Mouse (Mus musculus): ENCODE results near the gene Esrrb. TPM values are rescaled to one million over a fixed set of nuclear protein-coding genes. Genes with fewer than 3 reads are reported as not detected.

Gene Esrrb
- polyA plus RNA-seq, 1 experiment from 2014 or later: 0.53 TPM

DNA sequence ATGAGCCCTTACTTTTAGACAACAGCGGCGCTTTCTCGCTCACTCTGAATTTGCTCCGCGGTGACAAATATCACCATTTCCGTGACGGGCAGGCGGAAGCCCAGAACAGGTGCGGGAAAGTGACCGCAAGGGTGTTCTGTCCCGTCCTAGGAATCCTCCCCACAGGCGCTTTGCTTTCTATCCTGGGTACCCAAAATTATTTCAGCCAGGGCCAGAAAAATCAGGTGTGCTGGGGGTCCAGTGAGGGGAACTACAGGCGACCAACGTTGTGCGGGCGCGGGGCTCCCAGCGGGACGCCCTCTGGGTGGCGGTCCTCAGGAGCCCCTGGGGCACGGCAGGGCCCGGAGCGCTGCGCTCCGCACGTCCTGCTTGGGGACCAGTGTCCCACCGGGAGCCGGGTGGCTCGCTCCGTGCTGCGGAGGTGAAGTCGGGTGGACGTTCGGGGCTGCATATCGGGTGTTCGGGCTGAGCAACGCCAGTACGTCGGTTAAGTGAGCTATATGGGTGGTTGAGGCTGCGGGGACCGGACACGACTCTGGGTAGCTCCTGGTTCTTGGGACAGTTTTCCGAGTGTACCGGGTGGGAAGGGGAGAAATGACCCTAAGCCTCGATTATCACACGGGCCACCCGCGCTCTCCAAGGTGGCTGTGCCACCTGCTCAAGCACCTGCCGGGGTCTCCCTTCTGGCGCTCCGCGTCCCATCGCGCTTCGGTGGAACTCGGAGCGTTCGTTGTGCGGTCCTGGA, 61.4 kb downstream of the Esrrb start:
- Histone ChIP-seq H3K9me3 (replicated peaks) (no peaks in the 10 kb centered on the region), H3K9ac (no peak overlapping the region), H3K27ac (no peak overlapping the region), H3K4me1 (peaks cover 27% of the 10 kb centered on the region), H3K4me2 (peak overlapping the region; percentile 94), H3K36me3 (no peaks in the 10 kb centered on the region), H3K4me3 (replicated peaks) (peak overlapping the region; percentile 58), H3K27me3 (peaks cover 98% of the 10 kb centered on the region)
- 1% methylated on average over 59 of the region's 59 CpGs for WGBS
- no peak for ATAC-seq (replicated peaks; ENCODE audit: low FRiP score)

DNA sequence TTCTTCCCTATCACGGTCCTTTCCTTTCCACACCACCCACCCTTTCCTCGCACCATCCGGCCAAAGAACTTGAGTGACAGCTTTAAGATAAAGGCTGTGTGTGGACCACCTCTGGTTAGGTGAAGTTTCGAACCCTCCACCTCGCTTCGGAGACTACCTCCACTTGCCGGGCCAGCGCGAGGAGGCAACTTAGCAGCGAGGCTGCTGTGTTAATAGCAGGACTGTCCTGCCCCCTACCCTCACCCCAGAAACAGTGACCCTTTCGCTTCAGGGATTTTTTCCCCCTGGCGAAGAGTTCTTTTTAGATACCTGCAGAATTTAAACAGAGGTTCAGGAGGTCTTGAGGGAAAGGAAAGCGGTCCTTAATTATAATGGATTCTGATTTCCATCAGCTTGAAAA, 62.2 kb downstream of the Esrrb start:
- no peaks in the 10 kb centered on the region for H3K36me3 ChIP-seq
- peak overlapping the region; percentile 94; the same call in 1 of the 2 replicates for H3K4me2 ChIP-seq
- H3K9me3 ChIP-seq (replicated peaks): no peaks in the 10 kb centered on the region
- no peak overlapping the region for H3K27ac ChIP-seq
- WGBS: 5% methylated on average over 13 of the region's 13 CpGs
- no peak overlapping the region for H3K9ac ChIP-seq
- ATAC-seq (replicated peaks; ENCODE audit: low FRiP score): no peak
- H3K4me3 ChIP-seq (replicated peaks): peak overlapping the region; percentile 58; the same call in 1 of the 2 replicates
- H3K4me1 ChIP-seq: peaks cover 28% of the 10 kb centered on the region
- H3K27me3 ChIP-seq: peaks cover 92% of the 10 kb centered on the region

DNA sequence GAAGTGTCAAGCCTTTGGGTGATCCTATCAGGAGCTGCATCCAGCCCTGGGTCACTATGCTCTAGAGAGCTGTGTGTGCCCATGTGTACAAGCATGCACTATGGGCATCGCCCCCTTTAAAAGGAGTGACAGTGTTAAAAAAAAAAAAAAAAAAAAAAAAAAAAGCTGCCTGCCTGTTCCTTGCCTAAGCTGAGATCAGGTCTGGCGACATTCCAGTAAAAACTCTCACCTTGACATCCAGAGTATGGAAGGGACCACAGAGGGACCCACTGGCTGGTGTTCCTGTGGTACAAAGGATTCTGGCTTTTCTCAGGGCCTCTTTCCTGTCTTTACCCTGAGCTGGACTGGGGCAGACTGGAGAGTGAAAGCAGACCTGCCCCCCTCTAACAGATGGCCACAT, 66.7 kb downstream of the Esrrb start:
- H3K9me3 ChIP-seq (replicated peaks): no peaks in the 10 kb centered on the region
- no peak for ATAC-seq (replicated peaks; ENCODE audit: low FRiP score)
- H3K36me3 ChIP-seq: no peaks in the 10 kb centered on the region
- WGBS: 56% methylated on average over 2 of the region's 2 CpGs
- no peak overlapping the region for H3K4me3 ChIP-seq (replicated peaks)
- peaks cover 12% of the 10 kb centered on the region for H3K4me1 ChIP-seq
- H3K4me2 ChIP-seq: no peak overlapping the region
- H3K9ac ChIP-seq: no peak overlapping the region
- peaks cover 65% of the 10 kb centered on the region for H3K27me3 ChIP-seq
- no peak overlapping the region for H3K27ac ChIP-seq

DNA sequence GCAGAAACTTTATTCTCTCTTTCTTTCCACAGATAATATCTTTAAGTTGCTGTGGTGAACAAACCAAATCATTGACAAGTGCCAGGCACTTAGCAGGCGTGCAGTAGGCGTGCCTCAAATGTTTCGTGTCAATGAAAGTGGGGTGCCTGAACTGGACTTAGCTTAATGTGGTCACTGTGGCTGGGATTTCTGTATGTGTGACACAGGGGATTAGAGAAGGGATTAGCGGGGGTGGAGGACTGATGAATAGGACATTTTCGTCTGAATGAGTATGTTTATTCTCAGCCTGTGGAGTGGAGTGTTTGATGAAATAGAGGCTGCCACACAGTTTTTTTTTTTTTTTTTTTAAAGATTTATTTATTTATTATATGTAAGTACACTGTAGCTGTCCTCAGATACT, 70.8 kb downstream of the Esrrb start:
- H3K9ac ChIP-seq: no peak overlapping the region
- no peak overlapping the region for H3K4me2 ChIP-seq
- no peaks in the 10 kb centered on the region for H3K9me3 ChIP-seq (replicated peaks)
- H3K27me3 ChIP-seq: peaks cover 33% of the 10 kb centered on the region
- 89% methylated on average over 5 of the region's 5 CpGs for WGBS
- no peak overlapping the region for H3K27ac ChIP-seq
- H3K4me1 ChIP-seq: peaks cover 17% of the 10 kb centered on the region
- no peak overlapping the region for H3K4me3 ChIP-seq (replicated peaks)
- ATAC-seq (replicated peaks; ENCODE audit: low FRiP score): no peak
- H3K36me3 ChIP-seq: no peaks in the 10 kb centered on the region

DNA sequence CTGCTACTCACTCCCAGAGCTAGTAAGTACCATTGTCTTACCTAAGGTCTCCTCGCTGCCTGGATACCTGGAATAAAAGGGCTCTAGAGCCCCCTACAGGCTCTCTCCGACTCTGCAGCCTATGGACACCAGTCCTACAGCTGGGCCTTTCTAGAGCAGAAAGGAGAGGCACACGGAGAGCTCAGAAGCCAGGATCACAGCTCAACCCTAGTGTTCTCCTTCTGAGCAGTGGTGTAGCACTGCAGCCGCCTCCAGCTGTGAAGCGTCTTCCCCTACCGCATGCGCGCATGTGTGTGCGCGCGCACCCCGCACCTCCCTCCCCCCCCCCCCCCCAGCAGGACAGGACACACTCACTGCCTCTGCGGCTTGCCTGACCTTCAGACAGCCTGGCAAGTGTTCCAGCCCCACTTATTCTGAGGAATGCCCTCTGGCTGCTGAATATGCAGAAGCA, 72.5 kb downstream of the Esrrb start:
- 0% methylated on average over 13 of the region's 13 CpGs for WGBS
- peaks cover 27% of the 10 kb centered on the region for H3K27me3 ChIP-seq
- H3K9ac ChIP-seq: no peak overlapping the region
- peaks cover 13% of the 10 kb centered on the region for H3K4me1 ChIP-seq
- peak overlapping the region; percentile 53 for H3K4me2 ChIP-seq
- H3K27ac ChIP-seq: no peak overlapping the region
- peak; percentile 86 for ATAC-seq (replicated peaks; ENCODE audit: low FRiP score)
- peak overlapping the region; percentile 25; the same call in 1 of the 2 replicates for H3K4me3 ChIP-seq (replicated peaks)
- no peaks in the 10 kb centered on the region for H3K36me3 ChIP-seq
- H3K9me3 ChIP-seq (replicated peaks): no peaks in the 10 kb centered on the region

DNA sequence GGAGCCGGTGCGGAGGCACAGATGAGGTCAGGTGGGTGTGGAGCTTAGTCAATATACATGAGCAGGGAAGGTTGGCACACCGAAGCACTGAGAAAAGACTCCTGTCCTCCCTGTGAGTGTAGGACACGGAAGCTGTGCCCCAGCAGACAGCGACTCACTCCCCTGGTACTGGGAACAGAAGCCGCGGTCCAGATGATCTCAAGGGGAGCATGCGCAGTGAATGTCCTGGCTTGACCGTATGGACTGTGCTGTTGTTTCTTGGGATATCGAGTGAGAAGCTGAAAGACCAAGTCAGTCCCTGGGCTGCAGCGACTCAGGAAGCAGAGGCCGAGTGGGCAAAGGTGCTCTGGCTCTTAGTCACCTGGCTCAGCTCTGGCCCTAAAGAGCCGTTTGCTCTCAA, 74.7 kb downstream of the Esrrb start:
- no peak for ATAC-seq (replicated peaks; ENCODE audit: low FRiP score)
- H3K27me3 ChIP-seq: peaks cover 12% of the 10 kb centered on the region
- no peak overlapping the region for H3K4me3 ChIP-seq (replicated peaks)
- no peak overlapping the region for H3K9ac ChIP-seq
- WGBS: 85% methylated on average over 13 of the region's 13 CpGs
- H3K36me3 ChIP-seq: no peaks in the 10 kb centered on the region
- H3K4me1 ChIP-seq: peaks cover 13% of the 10 kb centered on the region
- no peaks in the 10 kb centered on the region for H3K9me3 ChIP-seq (replicated peaks)
- H3K4me2 ChIP-seq: no peak overlapping the region
- no peak overlapping the region for H3K27ac ChIP-seq

DNA sequence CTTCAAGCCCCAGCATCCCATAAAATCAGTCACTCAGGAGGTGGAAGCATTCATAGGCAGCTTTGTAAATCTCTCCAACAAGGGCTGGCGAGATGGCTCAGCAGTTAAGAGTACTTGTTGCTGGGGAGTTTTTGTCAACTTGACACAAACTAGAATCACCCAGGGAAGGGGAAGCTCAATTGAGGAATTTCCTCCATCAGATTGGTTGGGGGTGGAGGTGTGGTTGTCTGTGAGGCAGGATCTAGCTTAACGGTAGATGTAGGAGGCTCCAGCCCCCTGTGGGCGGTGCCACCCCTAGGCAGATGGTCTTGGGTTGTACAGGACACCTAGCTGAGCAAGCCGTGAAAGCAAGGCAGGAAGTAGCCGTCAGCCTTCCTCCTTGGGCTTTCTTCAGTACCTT, 89.9 kb downstream of the Esrrb start:
- no peak overlapping the region for H3K9ac ChIP-seq
- WGBS: 84% methylated on average over 5 of the region's 5 CpGs
- H3K27me3 ChIP-seq: no peaks in the 10 kb centered on the region
- ATAC-seq (replicated peaks; ENCODE audit: low FRiP score): no peak
- no peaks in the 10 kb centered on the region for H3K4me1 ChIP-seq
- H3K27ac ChIP-seq: no peak overlapping the region
- no peaks in the 10 kb centered on the region for H3K36me3 ChIP-seq
- no peaks in the 10 kb centered on the region for H3K9me3 ChIP-seq (replicated peaks)
- no peak overlapping the region for H3K4me2 ChIP-seq
- no peak overlapping the region for H3K4me3 ChIP-seq (replicated peaks)

DNA sequence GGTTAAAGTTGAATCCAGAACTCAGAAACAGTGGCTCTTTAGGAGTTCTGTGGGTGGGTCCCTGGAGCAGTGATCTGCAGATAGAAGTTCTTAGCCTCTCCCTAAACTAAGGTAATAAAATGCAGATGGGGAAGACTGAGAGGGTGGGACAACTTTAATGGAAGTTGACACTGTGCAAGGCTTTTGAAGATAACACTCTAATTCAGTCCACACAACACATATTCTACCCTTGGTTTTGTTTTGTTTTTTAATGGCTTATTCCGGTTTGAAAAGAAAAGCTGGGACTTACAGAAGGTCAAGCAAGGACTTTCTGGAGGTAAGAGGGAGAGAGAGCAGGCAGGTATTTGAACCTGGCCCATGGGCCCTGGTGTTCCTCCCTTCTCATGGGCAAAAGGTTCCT, 94.1 kb downstream of the Esrrb start:
- 64% methylated on average over 1 of the region's 1 CpGs for WGBS
- Histone ChIP-seq H3K27ac (no peak overlapping the region), H3K9me3 (replicated peaks) (0 out of 2 replicates have a peak, but pooled peaks cover 3% of the 10 kb centered on the region), H3K4me1 (no peaks in the 10 kb centered on the region), H3K36me3 (no peaks in the 10 kb centered on the region), H3K27me3 (no peaks in the 10 kb centered on the region), H3K4me3 (replicated peaks) (no peak overlapping the region), H3K9ac (no peak overlapping the region), H3K4me2 (no peak overlapping the region)
- no peak for ATAC-seq (replicated peaks; ENCODE audit: low FRiP score)

DNA sequence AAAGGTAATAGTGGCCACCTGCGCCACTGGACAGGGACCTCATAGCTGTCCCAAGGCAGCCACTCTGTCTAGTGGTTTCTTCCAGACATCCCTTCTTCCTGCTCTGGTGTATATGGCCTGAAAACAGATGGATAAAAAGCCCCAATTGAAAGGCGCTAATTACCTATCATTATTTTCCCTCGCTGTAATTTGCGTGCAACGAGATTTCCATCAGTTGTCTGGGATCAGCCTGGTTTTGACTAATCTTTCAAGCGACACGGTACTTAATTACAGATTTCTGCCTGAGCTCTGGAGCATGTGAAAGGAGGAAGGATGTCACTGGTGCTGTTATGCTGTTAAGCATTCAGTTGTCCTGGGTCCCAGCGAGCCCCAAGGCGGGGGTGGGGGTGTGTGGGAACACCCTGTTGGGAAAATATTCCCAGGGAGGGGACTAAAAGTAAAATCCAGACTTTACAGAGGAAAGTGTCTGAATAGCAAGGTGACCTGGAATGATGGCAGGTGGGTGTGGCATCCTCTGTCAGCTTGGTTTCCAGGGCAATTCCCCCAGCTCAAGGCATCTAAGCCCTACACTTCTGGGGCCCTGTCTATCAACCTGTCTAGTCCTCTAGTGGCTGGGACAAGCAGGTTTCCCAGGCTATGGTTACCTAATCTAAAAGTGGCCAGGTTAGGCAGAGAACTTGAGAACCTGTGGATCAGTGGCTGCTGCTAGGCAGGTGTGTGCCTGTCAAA, 102.0 kb downstream of the Esrrb start:
- no peak for ATAC-seq (replicated peaks; ENCODE audit: low FRiP score)
- no peak overlapping the region for H3K4me3 ChIP-seq (replicated peaks)
- H3K27ac ChIP-seq: no peak overlapping the region
- H3K36me3 ChIP-seq: no peaks in the 10 kb centered on the region
- no peak overlapping the region for H3K4me2 ChIP-seq
- 0 out of 2 replicates have a peak, but pooled peaks cover 3% of the 10 kb centered on the region for H3K9me3 ChIP-seq (replicated peaks)
- H3K27me3 ChIP-seq: no peaks in the 10 kb centered on the region
- 0 out of 2 replicates have a peak, but pooled peaks cover 3% of the 10 kb centered on the region for H3K4me1 ChIP-seq
- H3K9ac ChIP-seq: no peak overlapping the region
- WGBS: 60% methylated on average over 9 of the region's 9 CpGs

DNA sequence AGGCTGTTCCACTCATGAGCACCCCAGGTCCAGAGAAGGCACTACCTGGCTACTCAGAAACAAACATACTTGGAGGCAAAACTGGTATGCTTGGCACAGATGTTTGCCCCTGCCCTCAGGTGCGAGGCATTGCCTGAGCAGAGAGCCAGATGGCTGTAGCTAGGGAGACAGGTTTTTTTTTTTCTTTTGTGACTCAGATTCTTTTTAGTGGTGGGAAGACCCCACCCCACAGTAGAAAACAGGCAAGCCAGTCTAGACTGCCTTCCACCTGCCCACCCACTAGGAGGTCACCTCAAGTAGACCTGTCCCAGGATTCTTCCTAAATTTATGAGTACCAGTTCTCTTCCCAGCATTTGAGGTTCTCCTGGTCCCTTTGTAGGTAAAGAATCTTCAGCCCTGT, 103.5 kb downstream of the Esrrb start:
- H3K4me1 ChIP-seq: 0 out of 2 replicates have a peak, but pooled peaks cover 3% of the 10 kb centered on the region
- no peak overlapping the region for H3K4me2 ChIP-seq
- 90% methylated on average over 1 of the region's 1 CpGs for WGBS
- H3K27ac ChIP-seq: no peak overlapping the region
- no peaks in the 10 kb centered on the region for H3K27me3 ChIP-seq
- no peak overlapping the region for H3K9ac ChIP-seq
- ATAC-seq (replicated peaks; ENCODE audit: low FRiP score): no peak
- H3K36me3 ChIP-seq: no peaks in the 10 kb centered on the region
- H3K9me3 ChIP-seq (replicated peaks): 0 out of 2 replicates have a peak, but pooled peaks cover 3% of the 10 kb centered on the region
- H3K4me3 ChIP-seq (replicated peaks): no peak overlapping the region

DNA sequence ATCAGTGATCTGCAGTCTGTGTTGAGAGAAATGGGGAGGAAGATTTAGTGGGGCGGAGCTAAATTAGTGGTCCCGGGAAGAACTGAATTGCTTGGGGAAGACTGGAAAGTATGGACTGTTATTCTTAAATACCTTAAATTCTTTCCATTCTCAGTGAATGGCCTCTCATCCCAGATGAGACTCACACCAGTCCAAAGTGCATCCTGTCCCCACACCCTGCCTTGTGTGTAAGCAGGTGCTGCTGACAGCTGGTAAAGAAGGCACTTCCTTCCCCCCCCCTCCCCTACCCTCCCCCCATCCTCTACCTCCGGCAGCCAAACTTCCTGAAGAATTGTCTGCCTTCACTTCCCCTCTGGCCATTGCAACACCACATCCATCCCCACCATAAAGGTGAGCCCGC, 105.3 kb downstream of the Esrrb start:
- Histone ChIP-seq H3K9ac (no peak overlapping the region), H3K36me3 (no peaks in the 10 kb centered on the region), H3K27ac (no peak overlapping the region), H3K4me1 (0 out of 2 replicates have a peak, but pooled peaks cover 3% of the 10 kb centered on the region), H3K27me3 (no peaks in the 10 kb centered on the region), H3K9me3 (replicated peaks) (no peaks in the 10 kb centered on the region), H3K4me3 (replicated peaks) (no peak overlapping the region), H3K4me2 (no peak overlapping the region)
- 60% methylated on average over 4 of the region's 4 CpGs for WGBS
- no peak for ATAC-seq (replicated peaks; ENCODE audit: low FRiP score)

DNA sequence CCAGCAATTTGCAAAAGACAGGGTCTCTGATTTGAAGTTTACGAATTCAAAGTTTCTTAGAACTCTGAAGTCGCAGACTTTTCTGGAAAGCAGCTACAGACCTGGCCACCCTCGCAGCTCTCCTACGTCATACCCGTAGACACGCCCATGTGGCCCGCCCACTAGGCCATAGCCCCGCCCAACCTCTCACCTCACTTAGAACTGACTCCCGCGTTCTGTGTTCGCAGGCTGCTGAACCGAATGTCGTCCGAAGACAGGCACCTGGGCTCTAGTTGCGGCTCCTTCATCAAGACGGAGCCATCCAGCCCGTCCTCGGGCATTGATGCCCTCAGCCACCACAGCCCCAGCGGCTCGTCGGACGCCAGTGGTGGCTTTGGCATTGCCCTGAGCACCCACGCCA, 109.0 kb downstream of the Esrrb start:
- H3K4me1 ChIP-seq: peaks cover 6% of the 10 kb centered on the region; the same call in 1 of the 2 replicates
- H3K27me3 ChIP-seq: 0 out of 2 replicates have a peak, but pooled peaks cover 3% of the 10 kb centered on the region
- no peak overlapping the region for H3K27ac ChIP-seq
- H3K4me2 ChIP-seq: no peak overlapping the region
- no peaks in the 10 kb centered on the region for H3K36me3 ChIP-seq
- H3K9ac ChIP-seq: no peak overlapping the region
- 56% methylated on average over 23 of the region's 23 CpGs for WGBS
- no peaks in the 10 kb centered on the region for H3K9me3 ChIP-seq (replicated peaks)
- no peak overlapping the region for H3K4me3 ChIP-seq (replicated peaks)
- no peak for ATAC-seq (replicated peaks; ENCODE audit: low FRiP score)

All from kidney, embryonic 15.5 days (tissue).